Mouse (Mus musculus) ES-E14 (cell line): ENCODE results near the gene Best2.

Source experiments
- CHD2 ChIP-seq: IDR thresholded peaks from 2 replicates; pipeline ENCODE4 v1.6.1; 2014; ENCODE audit warnings: mild to moderate bottlenecking, low read depth, low read length, inconsistent platforms
- HCFC1 ChIP-seq: IDR thresholded peaks from 2 replicates; pipeline ENCODE4 v1.6.1; 2012; ENCODE audit warnings: low read length, inconsistent platforms, borderline replicate concordance; ENCODE audit not compliant: insufficient read depth
- MAFK ChIP-seq: IDR thresholded peaks from 2 replicates; pipeline ENCODE4 v1.6.1; 2014; ENCODE audit warnings: mild to moderate bottlenecking, low read depth, low read length, inconsistent platforms; ENCODE audit not compliant: insufficient read depth

GRCm38 (mm10) chr8:85011242-85011641, 3.1 kb downstream of the Best2 start:
- TF ChIP-seq CHD2 (no peak), MAFK (no peak), HCFC1 (no peak)
